Mouse (Mus musculus) cortical plate, adult 2 months (tissue): ENCODE results near the gene Tmem50a.

Experiments
- CTCF ChIP-seq: fragments of 200-500 bp; IDR thresholded peaks from 2 replicates; pipeline ENCODE4 v1.5.1; 2011; ENCODE audit warnings: mild to moderate bottlenecking, control low read depth, low read length; ENCODE audit not compliant: insufficient read depth; ENCODE audit errors: extremely low read depth
- POLR2A ChIP-seq: fragments of 200-500 bp; IDR thresholded peaks from 2 replicates; pipeline ENCODE4 v1.6.1; 2011; ENCODE audit warnings: mild to moderate bottlenecking, low read length, control low read depth; ENCODE audit not compliant: insufficient read depth; ENCODE audit errors: extremely low read depth

GRCm38 (mm10) chr4:134955196-134955595, 40.4 kb upstream of the Tmem50a start:
- TF ChIP-seq CTCF (no peak), POLR2A (no peak)
